Mouse (Mus musculus): ENCODE measurements at regions not wholly inside any gene's neighbourhood (a gene's known extent, or its start where the extent isn't known, plus 50 kb on each side); places are given as distances from the start of the nearest gene placed in this dataset.
A peak's percentile ranks its signal among the peaks of the same experiment; 100 is the strongest.

- 85% methylated on average over 3 of the region's 3 CpGs for WGBS
- H3K9me3 ChIP-seq (replicated peaks) = no peaks in the 10 kb centered on the region
- no peaks in the 10 kb centered on the region for H3K4me1 ChIP-seq
- H3K36me3 ChIP-seq = no peaks in the 10 kb centered on the region
- H3K4me3 ChIP-seq = no peak overlapping the region
- H3K27ac ChIP-seq = no peak overlapping the region
- no peaks in the 10 kb centered on the region for H3K27me3 ChIP-seq (ENCODE audit: low read depth, poor library complexity, severe bottlenecking)
- DNase-seq (ENCODE audit: low spot score) = no peak
Observed at GRCm38 (mm10) chr1:45663882-45664520, 131.0 kb upstream of the Wdr75 start.

DNA sequence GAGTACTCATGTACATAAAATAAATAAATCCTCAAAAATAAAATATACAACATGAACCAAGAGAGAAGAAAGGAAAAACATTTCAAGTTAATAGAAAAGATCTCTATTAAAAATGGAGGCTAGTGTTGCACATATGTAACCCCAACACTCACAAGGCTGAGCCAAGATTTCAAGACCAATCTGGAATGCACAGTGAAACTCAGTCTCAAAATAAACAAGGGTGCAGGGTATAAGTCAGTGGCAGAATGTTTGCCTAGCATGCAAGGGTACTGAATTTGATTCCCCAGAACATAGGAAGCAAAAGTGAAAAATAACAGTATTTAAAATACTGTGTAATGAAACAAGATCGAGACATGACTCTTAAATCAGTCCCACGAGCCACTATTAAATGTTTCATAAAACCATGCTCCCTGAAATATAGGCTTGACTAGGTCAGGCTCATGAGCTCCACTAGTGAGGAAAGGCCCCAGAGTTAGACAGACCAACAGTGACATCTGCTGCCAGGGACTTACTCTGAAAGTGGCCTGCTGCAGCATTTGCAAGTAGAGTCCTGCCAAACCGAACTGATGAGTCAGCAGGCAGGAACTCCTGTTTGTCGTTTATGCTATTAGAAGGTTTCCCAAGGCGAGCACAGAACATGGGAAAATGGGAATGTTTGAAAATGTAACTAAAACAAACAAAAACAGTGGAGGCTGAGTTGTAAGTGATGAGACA, 122.4 kb upstream of the Wdr75 start:
- no peaks in the 10 kb centered on the region for H3K27me3 ChIP-seq (ENCODE audit: low read depth, poor library complexity, severe bottlenecking)
- no peak overlapping the region for H3K4me3 ChIP-seq
- H3K9me3 ChIP-seq (replicated peaks) = no peaks in the 10 kb centered on the region
- WGBS = 44% methylated on average over 5 of the region's 5 CpGs
- H3K27ac ChIP-seq = peak overlapping the region; percentile 54
- H3K36me3 ChIP-seq = no peaks in the 10 kb centered on the region
- DNase-seq (ENCODE audit: low spot score) = peak; percentile 70
- peaks cover 22% of the 10 kb centered on the region for H3K4me1 ChIP-seq

DNA sequence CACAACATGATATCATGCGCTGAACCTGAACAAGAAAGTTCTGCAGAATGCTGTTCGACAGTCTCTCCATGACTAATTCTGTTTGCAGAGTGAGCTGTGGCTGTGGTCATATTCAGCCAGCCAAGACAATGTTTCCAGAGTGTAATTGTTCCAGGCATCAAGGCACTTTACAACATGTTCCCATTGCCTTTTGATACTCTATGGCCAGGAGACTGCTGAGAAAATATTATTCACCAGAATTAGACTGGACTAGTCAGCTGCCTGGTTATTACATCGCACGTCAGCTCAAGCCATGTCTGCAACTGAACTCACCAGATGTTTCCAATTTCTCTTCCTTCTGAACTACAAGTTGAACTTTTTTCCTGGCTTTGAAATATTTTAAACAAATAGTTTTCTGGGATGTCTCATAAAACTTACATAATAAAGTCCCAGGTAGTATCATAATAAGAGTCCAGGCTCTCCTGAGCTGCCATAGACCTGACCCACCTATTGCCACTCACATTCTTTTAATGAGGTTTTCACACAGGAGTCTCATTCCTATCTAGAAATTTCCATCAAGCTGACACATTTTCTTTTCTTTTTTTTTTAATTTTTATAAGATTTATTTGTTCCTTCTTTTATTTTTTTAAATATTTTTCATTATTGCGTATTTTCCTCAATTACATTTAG, 119.1 kb upstream of the Wdr75 start:
- Histone ChIP-seq H3K4me3 (no peak overlapping the region), H3K27me3 (ENCODE audit: low read depth, poor library complexity, severe bottlenecking) (no peaks in the 10 kb centered on the region), H3K4me1 (peaks cover 22% of the 10 kb centered on the region), H3K9me3 (replicated peaks) (no peaks in the 10 kb centered on the region), H3K27ac (peak overlapping the region; percentile 58), H3K36me3 (no peaks in the 10 kb centered on the region)
- peak; percentile 45 for DNase-seq (ENCODE audit: low spot score)
- WGBS = 56% methylated on average over 5 of the region's 5 CpGs

DNA sequence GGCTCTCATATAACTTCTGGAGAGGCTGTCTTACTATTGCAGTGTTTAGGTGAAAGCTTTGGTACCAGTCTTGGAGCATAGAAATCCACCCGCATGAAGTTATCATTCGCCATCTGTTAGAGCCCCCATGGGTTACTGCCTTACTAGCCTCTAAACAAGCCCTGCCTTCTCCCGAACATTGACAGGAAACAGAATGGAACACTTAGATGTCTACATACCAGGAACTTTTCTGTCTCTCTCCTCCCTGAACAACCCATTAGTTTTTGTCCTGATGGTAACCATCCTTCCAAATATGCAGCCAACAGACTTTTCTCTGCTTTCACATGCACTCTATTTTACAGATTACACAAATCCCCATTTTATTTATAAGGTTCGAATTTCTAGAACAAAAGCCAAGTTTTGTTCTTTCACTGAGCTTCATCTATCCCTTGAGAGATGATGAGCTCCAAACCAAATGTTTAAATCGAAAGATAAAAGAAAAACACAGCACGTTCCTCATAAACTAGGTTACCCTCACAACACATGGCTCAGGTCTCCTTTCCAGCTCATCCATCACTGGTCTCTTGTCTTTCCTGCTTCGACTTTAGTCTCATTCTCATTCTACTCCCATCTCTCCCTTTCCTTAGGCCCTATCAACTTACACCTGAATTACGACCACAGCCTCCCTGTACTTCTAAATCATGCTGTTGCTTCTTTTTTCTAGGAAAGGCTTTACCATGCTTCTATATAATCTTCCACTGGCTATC, 114.8 kb upstream of the Wdr75 start:
- no peak for DNase-seq (ENCODE audit: low spot score)
- Histone ChIP-seq H3K27me3 (ENCODE audit: low read depth, poor library complexity, severe bottlenecking) (no peaks in the 10 kb centered on the region), H3K4me1 (peaks cover 7% of the 10 kb centered on the region; the same call in 1 of the 2 replicates), H3K36me3 (no peaks in the 10 kb centered on the region), H3K4me3 (no peak overlapping the region), H3K27ac (no peak overlapping the region), H3K9me3 (replicated peaks) (no peaks in the 10 kb centered on the region)
- WGBS = 79% methylated on average over 8 of the region's 8 CpGs

DNA sequence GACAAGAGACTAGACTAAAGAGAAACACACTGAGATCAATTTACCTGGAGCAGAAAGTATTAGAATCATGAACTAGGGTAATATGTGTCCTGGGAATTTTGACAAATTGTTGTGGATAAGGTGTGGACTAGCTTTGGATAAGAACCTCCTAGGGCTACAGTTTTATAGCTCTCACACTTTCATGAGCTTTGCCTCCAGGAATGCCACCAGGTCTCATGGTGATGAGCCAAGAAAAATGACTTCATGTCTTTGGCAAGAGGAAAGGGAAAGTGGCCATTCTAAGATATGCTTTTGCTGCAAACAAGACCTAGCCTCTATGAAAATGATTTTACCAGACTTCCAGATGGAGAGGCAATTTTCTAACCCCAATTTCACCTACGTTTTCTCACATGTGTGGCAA, 94.1 kb upstream of the Wdr75 start:
- no peaks in the 10 kb centered on the region for H3K36me3 ChIP-seq
- H3K27me3 ChIP-seq (ENCODE audit: low read depth, poor library complexity, severe bottlenecking) = no peaks in the 10 kb centered on the region
- H3K27ac ChIP-seq = no peak overlapping the region
- H3K4me1 ChIP-seq = no peaks in the 10 kb centered on the region
- 74% methylated on average over 1 of the region's 1 CpGs for WGBS
- DNase-seq (ENCODE audit: low spot score) = no peak
- H3K9me3 ChIP-seq (replicated peaks) = no peaks in the 10 kb centered on the region
- no peak overlapping the region for H3K4me3 ChIP-seq

- H3K4me3 ChIP-seq = no peak overlapping the region
- no peaks in the 10 kb centered on the region for H3K4me1 ChIP-seq
- WGBS = 95% methylated on average over 1 of the region's 1 CpGs
- no peaks in the 10 kb centered on the region for H3K9me3 ChIP-seq (replicated peaks)
- H3K27ac ChIP-seq = no peak overlapping the region
- H3K27me3 ChIP-seq (ENCODE audit: low read depth, poor library complexity, severe bottlenecking) = no peaks in the 10 kb centered on the region
- H3K36me3 ChIP-seq = no peaks in the 10 kb centered on the region
- DNase-seq (ENCODE audit: low spot score) = no peak
Observed at GRCm38 (mm10) chr1:45701516-45701915, 93.5 kb upstream of the Wdr75 start.

- Histone ChIP-seq H3K4me1 (no peaks in the 10 kb centered on the region), H3K36me3 (no peaks in the 10 kb centered on the region), H3K27me3 (ENCODE audit: low read depth, poor library complexity, severe bottlenecking) (no peaks in the 10 kb centered on the region), H3K27ac (no peak overlapping the region), H3K4me3 (no peak overlapping the region), H3K9me3 (replicated peaks) (no peaks in the 10 kb centered on the region)
- no peak for DNase-seq (ENCODE audit: low spot score)
- 94% methylated on average over 2 of the region's 2 CpGs for WGBS
Observed at GRCm38 (mm10) chr1:45723369-45723768, 71.6 kb upstream of the Wdr75 start.

DNA sequence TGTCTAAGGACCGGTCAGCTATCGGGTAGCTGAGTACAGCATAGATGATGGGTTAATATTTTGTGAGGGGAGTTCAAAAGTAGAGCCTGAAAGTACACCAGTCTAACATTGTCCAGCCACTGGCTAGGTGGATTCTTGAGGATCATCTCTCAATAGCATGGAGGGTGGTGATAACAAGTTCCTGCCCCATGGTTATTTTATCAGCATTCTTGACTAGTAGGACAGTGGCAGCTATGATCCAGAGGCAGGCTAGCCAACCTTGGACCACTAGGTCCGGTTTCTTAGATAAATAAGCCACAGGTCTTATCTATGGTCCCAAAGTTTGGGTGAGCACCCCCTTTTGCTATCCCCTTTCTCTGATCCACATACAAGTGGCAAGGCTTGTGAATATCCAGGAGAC, 62.0 kb upstream of the Wdr75 start:
- H3K4me3 ChIP-seq = no peak overlapping the region
- DNase-seq (ENCODE audit: low spot score) = no peak
- H3K9me3 ChIP-seq (replicated peaks) = no peaks in the 10 kb centered on the region
- H3K27me3 ChIP-seq (ENCODE audit: low read depth, poor library complexity, severe bottlenecking) = no peaks in the 10 kb centered on the region
- H3K36me3 ChIP-seq = no peaks in the 10 kb centered on the region
- 95% methylated on average over 3 of the region's 3 CpGs for WGBS
- no peak overlapping the region for H3K27ac ChIP-seq
- H3K4me1 ChIP-seq = no peaks in the 10 kb centered on the region

DNA sequence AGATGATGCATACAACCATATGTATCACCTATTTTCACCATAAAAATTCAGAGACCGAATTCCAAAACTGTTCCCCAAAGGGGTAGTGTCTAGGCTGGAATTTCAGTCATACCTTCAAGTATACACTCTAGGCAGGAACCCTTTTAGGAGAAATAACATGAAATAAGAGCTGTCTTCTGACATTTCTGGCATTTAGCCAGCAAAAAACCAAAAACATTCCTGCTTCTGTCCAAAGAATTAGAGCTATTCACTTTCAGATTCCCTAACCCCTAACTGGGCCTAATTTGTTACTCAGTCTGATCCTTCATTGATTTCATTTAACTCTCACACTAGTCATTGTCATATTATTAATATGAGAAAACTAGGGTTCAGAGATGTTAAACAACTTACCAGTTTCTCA, 49.8 kb upstream of the Wdr75 start:
- no peaks in the 10 kb centered on the region for H3K4me1 ChIP-seq
- H3K9me3 ChIP-seq (replicated peaks) = peaks cover 7% of the 10 kb centered on the region
- 96% methylated on average over 1 of the region's 1 CpGs for WGBS
- H3K27me3 ChIP-seq (ENCODE audit: low read depth, poor library complexity, severe bottlenecking) = no peaks in the 10 kb centered on the region
- H3K36me3 ChIP-seq = no peaks in the 10 kb centered on the region; the same call in 1 of the 2 replicates
- H3K27ac ChIP-seq = no peak overlapping the region
- no peak for DNase-seq (ENCODE audit: low spot score)
- no peak overlapping the region for H3K4me3 ChIP-seq
